Mouse (Mus musculus): ENCODE data around the gene Siva1. TPM values are rescaled to one million over a fixed set of nuclear protein-coding genes. Genes with fewer than 3 reads are reported as not detected.
A peak's percentile ranks its signal among the peaks of the same experiment; 100 is the strongest.

Siva1 gene
- polyA plus RNA-seq, 1 experiment from 2014 or later: 281 TPM

GRCm38 (mm10) chr12:112648081-112648480 lies 3.6 kb downstream of the Siva1 start:
- WGBS: 97% methylated on average over 5 of the region's 5 CpGs
- Histone ChIP-seq H3K27ac (no peak overlapping the region), H3K4me1 (replicated peaks) (peaks cover 27% of the 10 kb centered on the region), H3K27me3 (ENCODE audit: insufficient read depth, poor library complexity, severe bottlenecking) (no peaks in the 10 kb centered on the region), H3K4me3 (no peak overlapping the region), H3K36me3 (peaks cover 65% of the 10 kb centered on the region), H3K9me3 (no peaks in the 10 kb centered on the region)
- no peak for DNase-seq (ENCODE audit: low spot score)

- WGBS: 83% methylated on average over 5 of the region's 5 CpGs
- peaks cover 100% of the 10 kb centered on the region for H3K36me3 ChIP-seq
- H3K9me3 ChIP-seq: no peaks in the 10 kb centered on the region
- H3K27me3 ChIP-seq (ENCODE audit: insufficient read depth, poor library complexity, severe bottlenecking): no peaks in the 10 kb centered on the region
- DNase-seq (ENCODE audit: low spot score): no peak
- no peak overlapping the region for H3K27ac ChIP-seq
- peaks cover 20% of the 10 kb centered on the region for H3K4me1 ChIP-seq (replicated peaks)
- no peak overlapping the region for H3K4me3 ChIP-seq
Measured at GRCm38 (mm10) chr12:112651778-112652439, 7.4 kb downstream of the Siva1 start.

- Histone ChIP-seq H3K4me3 (no peak overlapping the region), H3K27ac (no peak overlapping the region), H3K9me3 (no peaks in the 10 kb centered on the region), H3K36me3 (peaks cover 100% of the 10 kb centered on the region), H3K27me3 (ENCODE audit: insufficient read depth, poor library complexity, severe bottlenecking) (no peaks in the 10 kb centered on the region), H3K4me1 (replicated peaks) (peaks cover 19% of the 10 kb centered on the region)
- peak; percentile 87 for DNase-seq (ENCODE audit: low spot score)
- 65% methylated on average over 7 of the region's 7 CpGs for WGBS
Measured at GRCm38 (mm10) chr12:112653157-112653824, 8.8 kb downstream of the Siva1 start.

GRCm38 (mm10) chr12:112654076-112654475 lies 9.6 kb downstream of the Siva1 start:
- no peak overlapping the region for H3K27ac ChIP-seq
- H3K9me3 ChIP-seq: no peaks in the 10 kb centered on the region
- H3K4me1 ChIP-seq (replicated peaks): peaks cover 21% of the 10 kb centered on the region
- H3K36me3 ChIP-seq: peaks cover 100% of the 10 kb centered on the region
- 87% methylated on average over 5 of the region's 5 CpGs for WGBS
- DNase-seq (ENCODE audit: low spot score): no peak
- no peaks in the 10 kb centered on the region for H3K27me3 ChIP-seq (ENCODE audit: insufficient read depth, poor library complexity, severe bottlenecking)
- no peak overlapping the region for H3K4me3 ChIP-seq

- no peaks in the 10 kb centered on the region for H3K9me3 ChIP-seq
- no peaks in the 10 kb centered on the region for H3K27me3 ChIP-seq (ENCODE audit: insufficient read depth, poor library complexity, severe bottlenecking)
- DNase-seq (ENCODE audit: low spot score): no peak
- no peak overlapping the region for H3K27ac ChIP-seq
- 96% methylated on average over 7 of the region's 7 CpGs for WGBS
- H3K4me1 ChIP-seq (replicated peaks): peaks cover 61% of the 10 kb centered on the region
- H3K36me3 ChIP-seq: peaks cover 100% of the 10 kb centered on the region
- no peak overlapping the region for H3K4me3 ChIP-seq
Measured at GRCm38 (mm10) chr12:112658619-112659018, 14.1 kb downstream of the Siva1 start.

GRCm38 (mm10) chr12:112659109-112659508 lies 14.6 kb downstream of the Siva1 start:
- Histone ChIP-seq H3K4me3 (no peak overlapping the region), H3K27me3 (ENCODE audit: insufficient read depth, poor library complexity, severe bottlenecking) (no peaks in the 10 kb centered on the region), H3K4me1 (replicated peaks) (peaks cover 61% of the 10 kb centered on the region), H3K9me3 (no peaks in the 10 kb centered on the region), H3K27ac (peak overlapping the region; percentile 41; the same call in 1 of the 2 replicates), H3K36me3 (peaks cover 100% of the 10 kb centered on the region)
- peak; percentile 33 for DNase-seq (ENCODE audit: low spot score)
- WGBS: 84% methylated on average over 6 of the region's 6 CpGs

- H3K36me3 ChIP-seq: peaks cover 100% of the 10 kb centered on the region
- peak overlapping the region; percentile 32 for H3K4me3 ChIP-seq
- H3K27me3 ChIP-seq (ENCODE audit: insufficient read depth, poor library complexity, severe bottlenecking): no peaks in the 10 kb centered on the region
- peak; percentile 80 for DNase-seq (ENCODE audit: low spot score)
- H3K9me3 ChIP-seq: no peaks in the 10 kb centered on the region
- peaks cover 69% of the 10 kb centered on the region for H3K4me1 ChIP-seq (replicated peaks)
- H3K27ac ChIP-seq: peak overlapping the region; percentile 89
- WGBS: 38% methylated on average over 5 of the region's 5 CpGs
Measured at GRCm38 (mm10) chr12:112660576-112661326, 16.3 kb downstream of the Siva1 start.

- Histone ChIP-seq H3K4me1 (replicated peaks) (peaks cover 74% of the 10 kb centered on the region), H3K27ac (peak overlapping the region; percentile 89), H3K27me3 (ENCODE audit: insufficient read depth, poor library complexity, severe bottlenecking) (no peaks in the 10 kb centered on the region), H3K9me3 (no peaks in the 10 kb centered on the region), H3K36me3 (peaks cover 100% of the 10 kb centered on the region), H3K4me3 (peak overlapping the region; percentile 32)
- 83% methylated on average over 3 of the region's 3 CpGs for WGBS
- no peak for DNase-seq (ENCODE audit: low spot score)
Measured at GRCm38 (mm10) chr12:112661327-112661605, 16.8 kb downstream of the Siva1 start.

- H3K27me3 ChIP-seq (ENCODE audit: insufficient read depth, poor library complexity, severe bottlenecking): no peaks in the 10 kb centered on the region
- H3K27ac ChIP-seq: peak overlapping the region; percentile 89
- H3K4me1 ChIP-seq (replicated peaks): peaks cover 80% of the 10 kb centered on the region
- no peaks in the 10 kb centered on the region for H3K9me3 ChIP-seq
- 79% methylated on average over 9 of the region's 9 CpGs for WGBS
- H3K4me3 ChIP-seq: no peak overlapping the region
- peaks cover 100% of the 10 kb centered on the region for H3K36me3 ChIP-seq
- DNase-seq (ENCODE audit: low spot score): no peak
Measured at GRCm38 (mm10) chr12:112661851-112662250, 17.4 kb downstream of the Siva1 start.

- Histone ChIP-seq H3K36me3 (peaks cover 100% of the 10 kb centered on the region), H3K4me1 (replicated peaks) (peaks cover 83% of the 10 kb centered on the region), H3K4me3 (no peak overlapping the region), H3K9me3 (no peaks in the 10 kb centered on the region), H3K27ac (peak overlapping the region; percentile 89), H3K27me3 (ENCODE audit: insufficient read depth, poor library complexity, severe bottlenecking) (no peaks in the 10 kb centered on the region)
- DNase-seq (ENCODE audit: low spot score): no peak
- WGBS: 92% methylated on average over 11 of the region's 11 CpGs
Measured at GRCm38 (mm10) chr12:112663303-112663702, 18.8 kb downstream of the Siva1 start.

GRCm38 (mm10) chr12:112663716-112664115 lies 19.2 kb downstream of the Siva1 start:
- Histone ChIP-seq H3K27ac (peak overlapping the region; percentile 89), H3K4me3 (peak overlapping the region; percentile 10; the same call in 1 of the 2 replicates), H3K27me3 (ENCODE audit: insufficient read depth, poor library complexity, severe bottlenecking) (no peaks in the 10 kb centered on the region), H3K4me1 (replicated peaks) (peaks cover 87% of the 10 kb centered on the region), H3K36me3 (peaks cover 100% of the 10 kb centered on the region), H3K9me3 (no peaks in the 10 kb centered on the region)
- no peak for DNase-seq (ENCODE audit: low spot score)
- 83% methylated on average over 12 of the region's 12 CpGs for WGBS

GRCm38 (mm10) chr12:112664124-112664523 lies 19.6 kb downstream of the Siva1 start:
- Histone ChIP-seq H3K36me3 (peaks cover 100% of the 10 kb centered on the region), H3K9me3 (no peaks in the 10 kb centered on the region), H3K4me3 (peak overlapping the region; percentile 10; the same call in 1 of the 2 replicates), H3K27me3 (ENCODE audit: insufficient read depth, poor library complexity, severe bottlenecking) (no peaks in the 10 kb centered on the region), H3K4me1 (replicated peaks) (peaks cover 89% of the 10 kb centered on the region), H3K27ac (peak overlapping the region; percentile 89)
- peak; percentile 44 for DNase-seq (ENCODE audit: low spot score)
- WGBS: 43% methylated on average over 2 of the region's 2 CpGs

GRCm38 (mm10) chr12:112664656-112665055 lies 20.2 kb downstream of the Siva1 start:
- H3K4me1 ChIP-seq (replicated peaks): peaks cover 87% of the 10 kb centered on the region
- peaks cover 100% of the 10 kb centered on the region for H3K36me3 ChIP-seq
- WGBS: 78% methylated on average over 5 of the region's 5 CpGs

More at GRCm38 (mm10) chr12:112664656-112665055, 20.2 kb downstream of the Siva1 start:
- H3K27me3 ChIP-seq (ENCODE audit: insufficient read depth, poor library complexity, severe bottlenecking): no peaks in the 10 kb centered on the region
- H3K9me3 ChIP-seq: no peaks in the 10 kb centered on the region
- H3K27ac ChIP-seq: peak overlapping the region; percentile 89
- H3K4me3 ChIP-seq: no peak overlapping the region; the same call in 1 of the 2 replicates
- no peak for DNase-seq (ENCODE audit: low spot score)
